Mouse (Mus musculus) heart, embryonic 10.5 days (tissue): ENCODE results near the gene Ahctf1. TPM values are rescaled to one million over a fixed set of nuclear protein-coding genes. Genes with fewer than 3 reads are reported as not detected.

Source experiments
- DNase-seq: peaks from one replicate; pipeline ENCODE4 v3.0.0-alpha.2; 2017; ENCODE audit warnings: low spot score
- H3K27ac ChIP-seq: fragments of 300-500 bp; sonication (generic); 2 replicates; pipeline ENCODE4 v1.5.1; 2016; ENCODE audit warnings: mild to moderate bottlenecking
- H3K27me3 ChIP-seq: fragments of 300-500 bp; sonication (generic); 2 replicates; pipeline ENCODE4 v1.6.1; 2016; ENCODE audit warnings: mild to moderate bottlenecking; ENCODE audit not compliant: poor library complexity, insufficient read depth, severe bottlenecking
- H3K36me3 ChIP-seq: fragments of 300-500 bp; sonication (generic); 2 replicates; pipeline ENCODE4 v1.6.1; 2016; ENCODE audit warnings: mild to moderate bottlenecking, moderate library complexity
- H3K4me1 ChIP-seq: fragments of 300-500 bp; sonication (generic); 2 replicates; pipeline ENCODE4 v1.6.1; 2016; ENCODE audit warnings: mild to moderate bottlenecking
- H3K4me3 ChIP-seq: fragments of 300-500 bp; sonication (generic); 2 replicates; pipeline ENCODE4 v1.5.1; 2016; ENCODE audit warnings: mild to moderate bottlenecking, moderate library complexity
- H3K9me3 ChIP-seq: fragments of 300-500 bp; sonication (generic); 2 replicates; pipeline ENCODE4 v1.6.1; 2016; ENCODE audit warnings: mild to moderate bottlenecking, moderate library complexity
- WGBS: fragments of 180-500 bp; shearing (Covaris S2); methylation state at CpG from one replicate; pipeline ENCODE4 v1.1.7; 2016; 5-methylcytosine and 5-hydroxymethylcytosine counted together
- polyA plus RNA-seq: library from polyadenylated mRNA; unstranded; fragments of >200 nt; fragmentation: Nextera tagmentation; extraction: Ambion mirVana; gene quantifications from 2 replicates; pipeline ENCODE4 v1.2.1, GENCODE M21; 2016

Ahctf1 gene
- polyA plus RNA-seq, 1 experiment from 2014 or later = 30.2 TPM

- no peaks in the 10 kb centered on the region for H3K9me3 ChIP-seq
- H3K36me3 ChIP-seq = peaks cover 89% of the 10 kb centered on the region
- no peak overlapping the region for H3K27ac ChIP-seq
- no peaks in the 10 kb centered on the region for H3K4me1 ChIP-seq
- H3K4me3 ChIP-seq = no peak overlapping the region
- no peaks in the 10 kb centered on the region for H3K27me3 ChIP-seq
- DNase-seq = no peak
- WGBS = 88% methylated on average over 5 of the region's 5 CpGs
Observed at GRCm38 (mm10) chr1:179785502-179785901, 18.0 kb downstream of the Ahctf1 start.

GRCm38 (mm10) chr1:179784098-179784497, 19.4 kb downstream of the Ahctf1 start:
- H3K27me3 ChIP-seq = no peaks in the 10 kb centered on the region
- WGBS = 91% methylated on average over 4 of the region's 4 CpGs

GRCm38 (mm10) chr1:179776831-179777230, 26.6 kb downstream of the Ahctf1 start:
- H3K27ac ChIP-seq = no peak overlapping the region
- 95% methylated on average over 8 of the region's 8 CpGs for WGBS
- no peaks in the 10 kb centered on the region for H3K4me1 ChIP-seq
- H3K27me3 ChIP-seq = no peaks in the 10 kb centered on the region
- H3K9me3 ChIP-seq = no peaks in the 10 kb centered on the region
- H3K4me3 ChIP-seq = no peak overlapping the region
- H3K36me3 ChIP-seq = peaks cover 97% of the 10 kb centered on the region
- no peak for DNase-seq

More at GRCm38 (mm10) chr1:179784098-179784497, 19.4 kb downstream of the Ahctf1 start:
- H3K9me3 ChIP-seq = no peaks in the 10 kb centered on the region
- peaks cover 89% of the 10 kb centered on the region for H3K36me3 ChIP-seq
- no peaks in the 10 kb centered on the region for H3K4me1 ChIP-seq
- no peak for DNase-seq
- H3K4me3 ChIP-seq = no peak overlapping the region
- H3K27ac ChIP-seq = no peak overlapping the region

- Histone ChIP-seq H3K4me3 (no peak overlapping the region), H3K36me3 (peaks cover 95% of the 10 kb centered on the region), H3K27me3 (no peaks in the 10 kb centered on the region), H3K9me3 (no peaks in the 10 kb centered on the region), H3K4me1 (no peaks in the 10 kb centered on the region), H3K27ac (no peak overlapping the region)
- WGBS = 92% methylated on average over 4 of the region's 4 CpGs
- no peak for DNase-seq
Observed at GRCm38 (mm10) chr1:179760553-179760952, 42.9 kb downstream of the Ahctf1 start.

- peak; percentile 53 for DNase-seq
- Histone ChIP-seq H3K27me3 (no peaks in the 10 kb centered on the region), H3K36me3 (peaks cover 94% of the 10 kb centered on the region), H3K9me3 (no peaks in the 10 kb centered on the region), H3K4me1 (no peaks in the 10 kb centered on the region), H3K27ac (no peak overlapping the region), H3K4me3 (no peak overlapping the region)
- WGBS = 87% methylated on average over 5 of the region's 5 CpGs
Observed at GRCm38 (mm10) chr1:179760086-179760485, 43.4 kb downstream of the Ahctf1 start.

GRCm38 (mm10) chr1:179756477-179756876, 47.0 kb downstream of the Ahctf1 start:
- H3K4me1 ChIP-seq = no peaks in the 10 kb centered on the region
- no peaks in the 10 kb centered on the region for H3K9me3 ChIP-seq
- no peaks in the 10 kb centered on the region for H3K27me3 ChIP-seq
- H3K27ac ChIP-seq = no peak overlapping the region
- no peak overlapping the region for H3K4me3 ChIP-seq
- DNase-seq = peak; percentile 19
- peaks cover 89% of the 10 kb centered on the region for H3K36me3 ChIP-seq

- WGBS = 89% methylated on average over 8 of the region's 8 CpGs
- peak; percentile 30 for DNase-seq
- Histone ChIP-seq H3K36me3 (peaks cover 85% of the 10 kb centered on the region), H3K4me3 (no peak overlapping the region), H3K27me3 (no peaks in the 10 kb centered on the region), H3K9me3 (no peaks in the 10 kb centered on the region), H3K4me1 (no peaks in the 10 kb centered on the region), H3K27ac (no peak overlapping the region)
Observed at GRCm38 (mm10) chr1:179753006-179753405, 50.5 kb downstream of the Ahctf1 start.

GRCm38 (mm10) chr1:179752276-179752675, 51.2 kb downstream of the Ahctf1 start:
- no peaks in the 10 kb centered on the region for H3K9me3 ChIP-seq
- no peak overlapping the region for H3K27ac ChIP-seq
- H3K27me3 ChIP-seq = no peaks in the 10 kb centered on the region
- no peak overlapping the region for H3K4me3 ChIP-seq
- 93% methylated on average over 11 of the region's 11 CpGs for WGBS
- DNase-seq = peak; percentile 70
- H3K4me1 ChIP-seq = no peaks in the 10 kb centered on the region
- peaks cover 84% of the 10 kb centered on the region for H3K36me3 ChIP-seq

GRCm38 (mm10) chr1:179745171-179745570, 58.3 kb downstream of the Ahctf1 start, which contains the start of gene Kif28:
TSS of gene Kif28 (minus strand) at chr1:179745271.
- H3K4me1 ChIP-seq = peaks cover 6% of the 10 kb centered on the region; the same call in 1 of the 2 replicates
- H3K36me3 ChIP-seq = peaks cover 57% of the 10 kb centered on the region
- H3K27me3 ChIP-seq = no peaks in the 10 kb centered on the region
- no peaks in the 10 kb centered on the region for H3K9me3 ChIP-seq
- DNase-seq = no peak
- H3K4me3 ChIP-seq = no peak within 1 kb of the TSS
- no peak within 1 kb of the TSS for H3K27ac ChIP-seq
- WGBS = 91% methylated on average over 9 of the region's 9 CpGs

- no peak for DNase-seq
- H3K4me1 ChIP-seq = peaks cover 6% of the 10 kb centered on the region; the same call in 1 of the 2 replicates
- H3K27me3 ChIP-seq = no peaks in the 10 kb centered on the region
- H3K9me3 ChIP-seq = no peaks in the 10 kb centered on the region
- no peak overlapping the region for H3K27ac ChIP-seq
- no peak overlapping the region for H3K4me3 ChIP-seq
- WGBS = 76% methylated on average over 4 of the region's 4 CpGs
- peaks cover 49% of the 10 kb centered on the region for H3K36me3 ChIP-seq
Observed at GRCm38 (mm10) chr1:179743593-179744193, 59.8 kb downstream of the Ahctf1 start.

- Histone ChIP-seq H3K4me3 (no peak overlapping the region), H3K9me3 (no peaks in the 10 kb centered on the region), H3K27ac (no peak overlapping the region), H3K27me3 (no peaks in the 10 kb centered on the region), H3K4me1 (no peaks in the 10 kb centered on the region), H3K36me3 (no peaks in the 10 kb centered on the region)
- 82% methylated on average over 3 of the region's 3 CpGs for WGBS
- peak; percentile 63 for DNase-seq
Observed at GRCm38 (mm10) chr1:179736483-179736882, 67.0 kb downstream of the Ahctf1 start.

GRCm38 (mm10) chr1:179734500-179735474, 68.7 kb downstream of the Ahctf1 start:
- no peak for DNase-seq
- H3K9me3 ChIP-seq = no peaks in the 10 kb centered on the region
- H3K36me3 ChIP-seq = no peaks in the 10 kb centered on the region
- no peaks in the 10 kb centered on the region for H3K4me1 ChIP-seq
- no peak overlapping the region for H3K27ac ChIP-seq
- 28% methylated on average over 15 of the region's 15 CpGs for WGBS
- no peaks in the 10 kb centered on the region for H3K27me3 ChIP-seq
- H3K4me3 ChIP-seq = peak overlapping the region; percentile 36; the same call in 1 of the 2 replicates

- Histone ChIP-seq H3K27ac (no peak overlapping the region), H3K4me1 (no peaks in the 10 kb centered on the region), H3K9me3 (no peaks in the 10 kb centered on the region), H3K27me3 (no peaks in the 10 kb centered on the region), H3K36me3 (no peaks in the 10 kb centered on the region), H3K4me3 (no peak overlapping the region)
- 73% methylated on average over 3 of the region's 3 CpGs for WGBS
- DNase-seq = no peak
Observed at GRCm38 (mm10) chr1:179731391-179731790, 72.1 kb downstream of the Ahctf1 start.
